Mouse (Mus musculus): ENCODE measurements around the gene Sh2d3c. TPM values are rescaled to one million over a fixed set of nuclear protein-coding genes. Genes with fewer than 3 reads are reported as not detected.

Gene Sh2d3c
- polyA plus RNA-seq, 1 experiment from 2014 or later, result 43.5 TPM

DNA sequence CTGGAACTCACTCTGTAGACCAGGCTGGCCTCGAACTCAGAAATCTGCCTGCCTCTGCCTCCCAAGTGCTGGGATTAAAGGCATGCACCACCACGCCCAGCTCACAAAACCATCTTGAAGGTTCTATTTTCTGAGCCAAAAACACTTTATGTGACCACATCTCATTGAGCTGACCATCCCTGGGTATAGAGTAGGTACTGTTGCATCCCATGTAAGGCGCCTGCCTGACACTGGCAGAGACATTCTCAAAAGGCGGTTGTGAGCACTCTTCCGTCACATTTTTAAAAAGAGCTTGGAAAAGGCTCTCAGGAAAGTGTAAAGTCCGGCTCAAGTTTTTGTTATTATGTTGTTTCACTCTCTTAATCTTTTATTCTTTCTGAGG lies 35.8 kb downstream of the Sh2d3c start:
- ATAC-seq (ENCODE audit: low FRiP score), result no peak
- WGBS, result 18% methylated on average over 5 of the region's 6 CpGs
- Histone ChIP-seq H3K4me3 (replicated peaks; ENCODE audit: low read length) (no peak overlapping the region), H3K9me3 (ENCODE audit: control insufficient read depth, low read length) (no peaks in the 10 kb centered on the region), H3K27ac (no peak overlapping the region), H3K4me1 (replicated peaks; ENCODE audit: control insufficient read depth, insufficient read depth, low read length) (peaks cover 10% of the 10 kb centered on the region; the same call in 1 of the 2 replicates), H3K27me3 (ENCODE audit: control insufficient read depth, insufficient read depth, low read length) (no peaks in the 10 kb centered on the region), H3K9ac (no peak overlapping the region), H3K36me3 (replicated peaks; ENCODE audit: control insufficient read depth, insufficient read depth) (peaks cover 59% of the 10 kb centered on the region), H3K4me2 (replicated peaks) (peak overlapping the region; percentile 53)
- DNase-seq (ENCODE audit: low spot score), result no peak

DNA sequence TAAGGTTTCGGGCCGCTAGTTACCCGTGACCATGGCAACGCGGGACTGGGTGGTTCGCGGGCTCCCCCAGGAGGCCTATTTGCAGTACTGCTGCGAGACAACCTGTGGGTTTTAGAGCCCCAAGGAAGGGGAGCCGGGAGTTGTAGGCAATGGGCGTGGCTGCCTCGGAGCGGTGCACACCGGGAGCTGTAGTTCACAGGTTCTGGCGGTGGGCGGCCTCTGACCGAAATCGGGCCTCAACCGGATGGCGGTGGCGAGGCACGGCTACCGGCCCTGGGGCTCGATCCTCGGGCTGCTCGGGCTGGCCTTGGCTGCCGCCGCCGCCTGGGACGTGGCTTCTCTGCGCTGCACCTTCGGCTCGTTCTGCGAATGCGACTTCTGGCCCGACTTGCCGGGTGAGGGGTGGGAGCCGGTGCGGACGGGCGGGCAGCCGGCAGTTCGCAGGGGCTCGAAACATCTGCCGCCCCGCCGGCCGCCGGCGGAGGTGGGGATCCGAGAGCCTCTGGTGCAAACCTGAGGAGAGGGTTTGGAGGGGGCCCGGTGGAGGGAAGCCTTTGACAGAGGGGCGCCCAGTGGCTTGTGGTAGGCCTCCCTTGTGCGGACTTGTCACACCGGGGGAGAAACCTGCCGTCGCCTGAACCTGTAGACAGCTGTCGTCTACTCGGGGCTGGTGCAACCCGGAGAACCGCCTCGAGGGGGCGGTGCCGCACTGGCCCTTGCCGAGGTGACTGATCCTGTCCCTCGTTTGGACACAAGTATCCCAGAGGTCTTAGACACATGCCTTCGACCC lies 36.4 kb downstream of the Sh2d3c start, which contains the start of gene Tor2a:
Tor2a (plus strand) TSS at position 179 of the 790 bp plus-strand sequence.
- peaks cover 63% of the 10 kb centered on the region for H3K36me3 ChIP-seq (replicated peaks; ENCODE audit: control insufficient read depth, insufficient read depth)

DNA sequence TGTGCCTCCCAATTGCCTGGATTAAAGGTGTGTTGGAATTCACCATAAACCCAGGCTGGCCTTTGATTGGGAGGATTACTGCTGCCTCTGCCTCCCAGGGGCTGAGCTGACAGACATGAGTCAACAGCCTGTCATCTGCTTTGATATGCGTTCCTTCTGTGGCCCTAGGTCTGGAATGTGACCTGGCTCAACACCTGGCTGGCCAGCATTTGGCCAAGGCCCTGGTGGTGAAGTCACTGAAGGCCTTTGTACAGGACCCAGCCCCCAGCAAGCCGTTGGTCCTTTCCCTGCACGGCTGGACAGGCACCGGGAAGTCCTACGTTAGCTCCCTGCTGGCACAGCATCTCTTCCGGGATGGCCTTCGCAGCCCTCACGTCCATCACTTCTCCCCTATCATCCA lies 37.6 kb downstream of the Sh2d3c start:
- Histone ChIP-seq H3K36me3 (replicated peaks; ENCODE audit: control insufficient read depth, insufficient read depth) (peaks cover 63% of the 10 kb centered on the region), H3K27me3 (ENCODE audit: control insufficient read depth, insufficient read depth, low read length) (no peaks in the 10 kb centered on the region), H3K9me3 (ENCODE audit: control insufficient read depth, low read length) (no peaks in the 10 kb centered on the region), H3K4me2 (replicated peaks) (no peak overlapping the region), H3K27ac (no peak overlapping the region), H3K4me3 (replicated peaks; ENCODE audit: low read length) (0 out of 2 replicates have a peak overlapping the region, but pooled peaks have one; percentile 64), H3K9ac (peak overlapping the region; percentile 87; the same call in 1 of the 2 replicates), H3K4me1 (replicated peaks; ENCODE audit: control insufficient read depth, insufficient read depth, low read length) (peaks cover 9% of the 10 kb centered on the region; the same call in 1 of the 2 replicates)
- ATAC-seq (ENCODE audit: low FRiP score) (no peak), DNase-seq (ENCODE audit: low spot score) (no peak)
- WGBS, result 79% methylated on average over 8 of the region's 8 CpGs

More for the DNA sequence above, 36.4 kb downstream of the Sh2d3c start, which contains the start of gene Tor2a:
- Histone ChIP-seq H3K4me1 (replicated peaks; ENCODE audit: control insufficient read depth, insufficient read depth, low read length) (peaks cover 9% of the 10 kb centered on the region; the same call in 1 of the 2 replicates), H3K4me3 (replicated peaks; ENCODE audit: low read length) (peak within 1 kb of the TSS; percentile 64), H3K9me3 (ENCODE audit: control insufficient read depth, low read length) (no peaks in the 10 kb centered on the region), H3K4me2 (replicated peaks) (peak within 1 kb of the TSS; percentile 53), H3K27me3 (ENCODE audit: control insufficient read depth, insufficient read depth, low read length) (no peaks in the 10 kb centered on the region), H3K9ac (peak within 1 kb of the TSS; percentile 87), H3K27ac (peak within 1 kb of the TSS; percentile 90)
- WGBS, result under 1% methylated on average over 66 of the region's 66 CpGs
- ATAC-seq (ENCODE audit: low FRiP score) (peak; percentile 93), DNase-seq (ENCODE audit: low spot score) (peak; percentile 97)

DNA sequence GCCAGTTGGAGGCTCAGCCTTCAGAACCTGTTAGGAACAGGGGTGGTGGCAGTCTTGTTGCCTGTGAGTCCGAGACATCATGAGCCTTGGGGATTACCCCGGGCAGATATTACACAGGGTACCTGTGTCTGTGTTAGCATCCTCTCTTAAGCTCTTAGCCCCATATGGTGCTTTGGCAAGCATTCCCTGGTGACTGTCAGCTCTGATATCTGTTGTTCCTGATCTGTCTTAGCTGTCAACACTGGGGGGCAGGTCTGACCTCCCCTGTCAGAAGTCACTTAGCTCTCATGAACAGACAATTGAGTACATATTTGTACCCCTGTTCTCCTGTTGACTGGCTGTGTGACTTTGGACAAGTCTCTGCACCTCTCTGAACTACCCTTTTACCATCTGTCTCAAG lies 38.1 kb downstream of the Sh2d3c start:
- H3K9ac ChIP-seq, result 0 out of 2 replicates have a peak overlapping the region, but pooled peaks have one; percentile 87

DNA sequence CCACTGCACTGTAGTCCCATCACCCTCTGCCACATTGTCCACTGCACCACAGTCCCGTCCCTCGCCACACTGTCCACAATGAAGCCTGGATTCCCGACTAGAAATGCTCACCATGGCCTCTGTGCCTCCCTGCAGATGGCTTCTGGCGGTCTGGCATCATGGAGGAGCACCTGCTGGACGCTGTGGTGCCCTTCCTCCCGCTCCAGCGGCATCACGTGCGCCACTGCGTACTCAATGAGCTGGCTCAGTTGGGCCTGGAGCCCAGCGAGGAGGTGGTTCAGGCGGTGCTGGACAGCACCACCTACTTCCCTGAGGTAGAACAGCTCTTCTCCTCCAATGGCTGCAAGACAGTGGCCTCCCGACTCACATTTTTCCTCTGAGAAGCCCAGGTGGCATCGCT lies 40.5 kb downstream of the Sh2d3c start:
- Histone ChIP-seq H3K4me3 (replicated peaks; ENCODE audit: low read length) (no peak overlapping the region), H3K36me3 (replicated peaks; ENCODE audit: control insufficient read depth, insufficient read depth) (peaks cover 43% of the 10 kb centered on the region), H3K9me3 (ENCODE audit: control insufficient read depth, low read length) (no peaks in the 10 kb centered on the region), H3K27ac (no peak overlapping the region), H3K27me3 (ENCODE audit: control insufficient read depth, insufficient read depth, low read length) (no peaks in the 10 kb centered on the region), H3K9ac (no peak overlapping the region), H3K4me2 (replicated peaks) (no peak overlapping the region), H3K4me1 (replicated peaks; ENCODE audit: control insufficient read depth, insufficient read depth, low read length) (peaks cover 9% of the 10 kb centered on the region; the same call in 1 of the 2 replicates)
- WGBS, result 84% methylated on average over 14 of the region's 14 CpGs
- DNase-seq (ENCODE audit: low spot score), result no peak
- no peak for ATAC-seq (ENCODE audit: low FRiP score)

More for the DNA sequence above, 38.1 kb downstream of the Sh2d3c start:
- DNase-seq (ENCODE audit: low spot score), result no peak
- Histone ChIP-seq H3K9me3 (ENCODE audit: control insufficient read depth, low read length) (no peaks in the 10 kb centered on the region), H3K36me3 (replicated peaks; ENCODE audit: control insufficient read depth, insufficient read depth) (peaks cover 61% of the 10 kb centered on the region), H3K4me2 (replicated peaks) (no peak overlapping the region), H3K4me3 (replicated peaks; ENCODE audit: low read length) (no peak overlapping the region), H3K27me3 (ENCODE audit: control insufficient read depth, insufficient read depth, low read length) (no peaks in the 10 kb centered on the region), H3K4me1 (replicated peaks; ENCODE audit: control insufficient read depth, insufficient read depth, low read length) (peaks cover 9% of the 10 kb centered on the region; the same call in 1 of the 2 replicates), H3K27ac (no peak overlapping the region)
- 90% methylated on average over 2 of the region's 2 CpGs for WGBS
- ATAC-seq (ENCODE audit: low FRiP score), result no peak

DNA sequence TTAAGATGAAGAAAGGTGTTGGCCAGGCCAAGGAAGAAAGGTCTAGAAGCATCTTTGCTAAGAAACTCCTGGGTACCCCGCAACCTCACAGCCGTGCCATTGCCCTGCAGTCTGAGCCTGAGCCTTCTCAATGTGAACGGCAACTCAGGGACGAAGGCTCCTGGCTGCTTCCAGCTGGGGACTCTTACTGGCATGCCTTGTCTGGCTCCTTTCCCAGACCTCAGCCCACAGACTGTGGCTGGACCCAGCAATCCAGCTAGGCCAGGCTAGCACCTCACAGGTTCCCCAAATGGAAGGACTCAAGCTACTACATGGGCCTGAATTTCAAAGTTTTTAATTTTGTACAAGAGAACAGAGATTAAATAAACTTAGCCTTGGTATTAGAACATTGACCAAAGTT lies 41.0 kb downstream of the Sh2d3c start:
- no peak overlapping the region for H3K27ac ChIP-seq
- no peak overlapping the region for H3K4me3 ChIP-seq (replicated peaks; ENCODE audit: low read length)
- H3K4me2 ChIP-seq (replicated peaks), result no peak overlapping the region
- no peaks in the 10 kb centered on the region for H3K9me3 ChIP-seq (ENCODE audit: control insufficient read depth, low read length)
- peaks cover 12% of the 10 kb centered on the region; the same call in 1 of the 2 replicates for H3K4me1 ChIP-seq (replicated peaks; ENCODE audit: control insufficient read depth, insufficient read depth, low read length)
- ATAC-seq (ENCODE audit: low FRiP score) (no peak), DNase-seq (ENCODE audit: low spot score) (no peak)
- 85% methylated on average over 4 of the region's 4 CpGs for WGBS
- no peaks in the 10 kb centered on the region for H3K27me3 ChIP-seq (ENCODE audit: control insufficient read depth, insufficient read depth, low read length)
- peaks cover 43% of the 10 kb centered on the region for H3K36me3 ChIP-seq (replicated peaks; ENCODE audit: control insufficient read depth, insufficient read depth)
- no peak overlapping the region for H3K9ac ChIP-seq

DNA sequence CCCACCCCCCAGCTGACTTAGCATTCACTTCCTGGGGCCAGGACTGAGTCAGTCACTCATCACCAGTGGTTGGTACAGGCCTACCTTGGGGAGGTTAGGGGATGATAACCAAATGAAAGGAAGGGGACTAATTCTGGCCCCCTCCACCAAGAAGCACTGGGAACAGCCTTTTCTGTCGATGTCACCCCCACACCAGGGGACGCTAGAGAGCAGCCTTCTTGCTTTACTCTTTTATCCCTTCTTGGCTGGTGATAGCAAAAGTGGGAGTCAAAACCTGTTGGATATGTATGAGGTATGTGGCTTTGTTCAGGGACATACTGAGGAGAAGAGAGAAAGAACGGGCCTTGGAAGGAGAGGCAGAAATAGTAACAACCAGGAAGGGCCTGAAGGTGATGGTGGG lies 42.5 kb downstream of the Sh2d3c start:
- H3K9ac ChIP-seq, result no peak overlapping the region
- no peak for ATAC-seq (ENCODE audit: low FRiP score)
- H3K27ac ChIP-seq, result no peak overlapping the region
- H3K9me3 ChIP-seq (ENCODE audit: control insufficient read depth, low read length), result no peaks in the 10 kb centered on the region
- no peak for DNase-seq (ENCODE audit: low spot score)
- H3K4me2 ChIP-seq (replicated peaks), result no peak overlapping the region
- WGBS, result 82% methylated on average over 3 of the region's 3 CpGs
- H3K27me3 ChIP-seq (ENCODE audit: control insufficient read depth, insufficient read depth, low read length), result no peaks in the 10 kb centered on the region
- peaks cover 43% of the 10 kb centered on the region for H3K36me3 ChIP-seq (replicated peaks; ENCODE audit: control insufficient read depth, insufficient read depth)
- H3K4me1 ChIP-seq (replicated peaks; ENCODE audit: control insufficient read depth, insufficient read depth, low read length), result peaks cover 16% of the 10 kb centered on the region; the same call in 1 of the 2 replicates
- H3K4me3 ChIP-seq (replicated peaks; ENCODE audit: low read length), result no peak overlapping the region

DNA sequence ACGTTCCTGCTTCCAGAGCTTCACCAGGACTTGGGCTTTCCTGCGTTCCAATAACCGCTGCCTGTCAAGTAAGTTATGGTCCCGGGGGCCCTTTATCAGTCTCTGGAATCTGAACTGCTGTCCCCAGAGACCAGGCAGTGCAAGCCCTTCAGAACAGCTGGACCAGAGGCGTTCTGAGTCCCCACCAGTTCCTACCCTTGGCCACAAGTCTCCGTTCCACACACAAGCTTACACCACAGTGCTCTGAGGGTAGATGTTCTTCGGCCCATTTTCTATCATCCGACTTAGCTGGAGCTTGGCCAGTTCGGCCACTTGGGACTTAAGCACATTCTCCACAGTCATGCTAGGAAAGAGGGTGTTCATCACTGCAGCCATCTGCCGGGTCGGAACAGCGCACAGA lies 46.4 kb downstream of the Sh2d3c start:
- Histone ChIP-seq H3K9ac (no peak overlapping the region), H3K9me3 (ENCODE audit: control insufficient read depth, low read length) (no peaks in the 10 kb centered on the region), H3K36me3 (replicated peaks; ENCODE audit: control insufficient read depth, insufficient read depth) (peaks cover 15% of the 10 kb centered on the region), H3K4me1 (replicated peaks; ENCODE audit: control insufficient read depth, insufficient read depth, low read length) (peaks cover 14% of the 10 kb centered on the region), H3K4me3 (replicated peaks; ENCODE audit: low read length) (no peak overlapping the region), H3K27me3 (ENCODE audit: control insufficient read depth, insufficient read depth, low read length) (no peaks in the 10 kb centered on the region), H3K27ac (no peak overlapping the region), H3K4me2 (replicated peaks) (no peak overlapping the region)
- 76% methylated on average over 12 of the region's 12 CpGs for WGBS
- DNase-seq (ENCODE audit: low spot score) (no peak), ATAC-seq (ENCODE audit: low FRiP score) (no peak)

DNA sequence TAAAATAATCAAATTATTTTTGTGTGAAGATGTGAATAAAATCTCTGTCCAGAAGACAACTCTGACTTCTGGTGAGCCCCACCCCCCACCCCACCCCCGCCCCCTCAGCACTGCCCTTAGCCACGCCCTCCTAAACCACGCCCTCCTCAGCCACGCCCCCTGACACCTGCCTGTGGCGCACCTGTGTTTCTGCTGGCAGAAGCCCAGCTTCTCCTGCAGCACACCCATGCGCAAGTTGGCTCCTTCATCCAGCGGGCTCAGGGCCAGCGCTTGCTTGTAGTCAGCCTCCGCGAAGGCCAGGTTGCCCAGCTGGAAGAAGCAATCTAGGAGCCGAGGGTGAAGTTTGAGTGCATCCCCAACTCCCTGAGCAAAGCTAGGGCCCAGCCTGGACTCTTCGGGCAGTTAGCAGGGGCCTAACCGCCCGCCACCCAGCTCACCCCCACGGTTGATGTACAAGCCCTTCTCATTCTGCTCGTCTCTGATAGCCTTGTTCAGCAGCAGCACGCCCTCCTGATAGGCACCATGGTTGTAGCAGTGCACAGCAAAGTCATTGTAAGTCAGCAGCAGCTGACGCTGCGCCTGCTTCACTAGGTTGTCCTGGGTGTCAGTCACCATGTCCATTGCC lies 47.9 kb downstream of the Sh2d3c start:
- H3K4me1 ChIP-seq (replicated peaks; ENCODE audit: control insufficient read depth, insufficient read depth, low read length), result peaks cover 14% of the 10 kb centered on the region
- H3K36me3 ChIP-seq (replicated peaks; ENCODE audit: control insufficient read depth, insufficient read depth), result no peaks in the 10 kb centered on the region; the same call in 1 of the 2 replicates
- no peak overlapping the region for H3K27ac ChIP-seq
- no peak overlapping the region for H3K4me3 ChIP-seq (replicated peaks; ENCODE audit: low read length)
- 56% methylated on average over 19 of the region's 19 CpGs for WGBS
- H3K27me3 ChIP-seq (ENCODE audit: control insufficient read depth, insufficient read depth, low read length), result no peaks in the 10 kb centered on the region
- no peak overlapping the region for H3K9ac ChIP-seq
- H3K4me2 ChIP-seq (replicated peaks), result no peak overlapping the region
- DNase-seq (ENCODE audit: low spot score) (no peak), ATAC-seq (ENCODE audit: low FRiP score) (no peak)
- no peaks in the 10 kb centered on the region for H3K9me3 ChIP-seq (ENCODE audit: control insufficient read depth, low read length)
